Mouse (Mus musculus) heart, embryonic 16.5 days (tissue): ENCODE data around the gene Six6. TPM values are rescaled to one million over a fixed set of nuclear protein-coding genes. Genes with fewer than 3 reads are reported as not detected.

Experiments
- ATAC-seq: fragments of 200-750 bp; cut with Nextera tagmentation; replicated peaks from 2 replicates; pipeline ENCODE4 v1.8.0; 2017; ENCODE audit warnings: moderate number of reproducible peaks; ENCODE audit not compliant: insufficient read depth, low FRiP score; ENCODE audit errors: extremely low read depth
- H3K27ac ChIP-seq: fragments of 300-500 bp; sonication (generic); 2 replicates; pipeline ENCODE4 v1.5.1; 2014; ENCODE audit warnings: mild to moderate bottlenecking, low read length, control low read depth, moderate library complexity
- H3K27me3 ChIP-seq: fragments of 300-500 bp; sonication (generic); 2 replicates; pipeline ENCODE4 v1.6.1; 2014; ENCODE audit warnings: low read length, mixed read lengths; ENCODE audit not compliant: control insufficient read depth, insufficient read depth
- H3K36me3 ChIP-seq: fragments of 300-500 bp; sonication (generic); 2 replicates; pipeline ENCODE4 v1.6.1; 2014; ENCODE audit not compliant: control insufficient read depth, insufficient read depth
- H3K4me1 ChIP-seq: fragments of 300-500 bp; sonication (generic); 2 replicates; pipeline ENCODE4 v1.6.1; 2014; ENCODE audit warnings: low read length, mixed read lengths; ENCODE audit not compliant: control insufficient read depth, insufficient read depth
- H3K4me2 ChIP-seq: fragments of 300-500 bp; sonication (generic); 2 replicates; pipeline ENCODE4 v1.6.1; 2014; ENCODE audit warnings: low read depth, mild to moderate bottlenecking, control low read depth, low read length
- H3K4me3 ChIP-seq: fragments of 300-500 bp; sonication (generic); 2 replicates; pipeline ENCODE4 v1.5.1; 2014; ENCODE audit warnings: mild to moderate bottlenecking, control low read depth, low read length
- H3K9ac ChIP-seq: fragments of 300-500 bp; sonication (generic); 2 replicates; pipeline ENCODE4 v1.6.1; 2014; ENCODE audit warnings: low read length, control low read depth
- H3K9me3 ChIP-seq: fragments of 300-500 bp; sonication (generic); replicated peaks from 2 replicates; pipeline ENCODE4 v1.6.1; 2016; ENCODE audit warnings: low read length; ENCODE audit not compliant: control insufficient read depth
- WGBS: fragments of 180-500 bp; shearing (Covaris S2); extraction: QIAGEN DNeasy Blood & Tissue Kit; methylation state at CpG from one replicate; pipeline ENCODE4 v1.1.7; 2014; 5-methylcytosine and 5-hydroxymethylcytosine counted together
- polyA plus RNA-seq: library from polyadenylated mRNA; unstranded; fragments of >200 nt; fragmentation: Nextera tagmentation; extraction: Ambion mirVana; gene quantifications from 2 replicates; pipeline ENCODE4 v1.2.1, GENCODE M21; 2015

Six6 gene
- polyA plus RNA-seq: not detected in 2 replicates

GRCm38 (mm10) chr12:72939616-72940015 is at the start of gene Six6:
Gene Six6 (plus strand): TSS chr12:72939892.
- no peaks in the 10 kb centered on the region for H3K36me3 ChIP-seq
- H3K27ac ChIP-seq: no peak within 1 kb of the TSS
- H3K4me3 ChIP-seq: peak within 1 kb of the TSS; percentile 22
- H3K4me2 ChIP-seq: peak within 1 kb of the TSS; percentile 45
- H3K9ac ChIP-seq: no peak within 1 kb of the TSS
- no peak for ATAC-seq
- no peaks in the 10 kb centered on the region for H3K9me3 ChIP-seq
- WGBS: 1% methylated on average over 28 of the region's 28 CpGs
- peaks cover 90% of the 10 kb centered on the region for H3K27me3 ChIP-seq
- peaks cover 7% of the 10 kb centered on the region for H3K4me1 ChIP-seq

- ATAC-seq: no peak; the same call in 1 of the 2 replicates
- peak overlapping the region; percentile 81 for H3K4me2 ChIP-seq
- H3K4me1 ChIP-seq: peaks cover 5% of the 10 kb centered on the region
- H3K4me3 ChIP-seq: peak overlapping the region; percentile 46
- H3K9me3 ChIP-seq: no peaks in the 10 kb centered on the region
- WGBS: 16% methylated on average over 47 of the region's 48 CpGs
- H3K27me3 ChIP-seq: no peaks in the 10 kb centered on the region
- peak overlapping the region; percentile 66 for H3K9ac ChIP-seq
- no peaks in the 10 kb centered on the region for H3K36me3 ChIP-seq
- no peak overlapping the region for H3K27ac ChIP-seq
These were observed 22.3 kb upstream of the Six6 start for GRCm38 (mm10) chr12:72917159-72917993.

GRCm38 (mm10) chr12:72936751-72937150 is 2.9 kb upstream of the Six6 start:
- H3K4me1 ChIP-seq: peaks cover 7% of the 10 kb centered on the region
- 40% methylated on average over 8 of the region's 8 CpGs for WGBS
- H3K27ac ChIP-seq: no peak overlapping the region
- no peak overlapping the region for H3K4me2 ChIP-seq
- ATAC-seq: no peak
- no peak overlapping the region for H3K4me3 ChIP-seq
- H3K27me3 ChIP-seq: peaks cover 68% of the 10 kb centered on the region
- no peak overlapping the region for H3K9ac ChIP-seq
- H3K9me3 ChIP-seq: no peaks in the 10 kb centered on the region
- H3K36me3 ChIP-seq: no peaks in the 10 kb centered on the region

- no peak overlapping the region for H3K4me3 ChIP-seq
- no peak overlapping the region for H3K4me2 ChIP-seq
- H3K4me1 ChIP-seq: peaks cover 7% of the 10 kb centered on the region
- ATAC-seq: no peak
- H3K27me3 ChIP-seq: peaks cover 75% of the 10 kb centered on the region
- WGBS: 5% methylated on average over 19 of the region's 19 CpGs
- no peaks in the 10 kb centered on the region for H3K9me3 ChIP-seq
- no peak overlapping the region for H3K27ac ChIP-seq
- H3K36me3 ChIP-seq: no peaks in the 10 kb centered on the region
- no peak overlapping the region for H3K9ac ChIP-seq
These were observed 2.1 kb upstream of the Six6 start for GRCm38 (mm10) chr12:72937537-72938120.

GRCm38 (mm10) chr12:72938176-72938575 is 1.5 kb upstream of the Six6 start:
- 5% methylated on average over 11 of the region's 13 CpGs for WGBS
- Histone ChIP-seq H3K9me3 (no peaks in the 10 kb centered on the region), H3K27me3 (peaks cover 79% of the 10 kb centered on the region), H3K4me2 (no peak overlapping the region), H3K4me1 (peaks cover 7% of the 10 kb centered on the region), H3K27ac (no peak overlapping the region), H3K9ac (no peak overlapping the region), H3K36me3 (no peaks in the 10 kb centered on the region), H3K4me3 (no peak overlapping the region)
- ATAC-seq: no peak

GRCm38 (mm10) chr12:72938600-72939490 is 847 bp upstream of the Six6 start:
- H3K4me2 ChIP-seq: no peak overlapping the region

GRCm38 (mm10) chr12:72940071-72940821 is 554 bp downstream of the Six6 start, which contains the start of gene 4930447C04Rik:
Gene 4930447C04Rik (minus strand): TSS chr12:72940774.
- Histone ChIP-seq H3K4me1 (peaks cover 7% of the 10 kb centered on the region), H3K4me2 (peak within 1 kb of the TSS; percentile 45), H3K27ac (no peak within 1 kb of the TSS), H3K36me3 (no peaks in the 10 kb centered on the region), H3K27me3 (peaks cover 84% of the 10 kb centered on the region), H3K4me3 (peak within 1 kb of the TSS; percentile 22), H3K9me3 (no peaks in the 10 kb centered on the region), H3K9ac (no peak within 1 kb of the TSS)
- WGBS: 2% methylated on average over 39 of the region's 39 CpGs
- no peak for ATAC-seq

More at GRCm38 (mm10) chr12:72938600-72939490, 847 bp upstream of the Six6 start:
- Histone ChIP-seq H3K36me3 (no peaks in the 10 kb centered on the region), H3K27me3 (peaks cover 86% of the 10 kb centered on the region), H3K9ac (no peak overlapping the region), H3K27ac (no peak overlapping the region), H3K4me3 (no peak overlapping the region), H3K4me1 (peaks cover 7% of the 10 kb centered on the region), H3K9me3 (no peaks in the 10 kb centered on the region)
- ATAC-seq: no peak
- 7% methylated on average over 14 of the region's 14 CpGs for WGBS

GRCm38 (mm10) chr12:72940822-72941397 is 1.2 kb downstream of the Six6 start:
- Histone ChIP-seq H3K4me1 (peaks cover 11% of the 10 kb centered on the region), H3K4me2 (no peak overlapping the region), H3K36me3 (no peaks in the 10 kb centered on the region), H3K27ac (no peak overlapping the region), H3K4me3 (no peak overlapping the region), H3K27me3 (peaks cover 86% of the 10 kb centered on the region), H3K9me3 (no peaks in the 10 kb centered on the region), H3K9ac (no peak overlapping the region)
- no peak for ATAC-seq
- WGBS: 8% methylated on average over 11 of the region's 11 CpGs
